Mouse (Mus musculus): Measurements from ENCODE around the gene Nrxn3. TPM values are rescaled to one million over a fixed set of nuclear protein-coding genes. Genes with fewer than 3 reads are reported as not detected.

The Nrxn3 gene
- polyA plus RNA-seq, 1 experiment from 2014 or later, result 87.0 TPM

- Histone ChIP-seq H3K4me2 (ENCODE audit: low read length) (no peak overlapping the region), H3K27ac (ENCODE audit: low read length) (no peak overlapping the region), H3K36me3 (ENCODE audit: control insufficient read depth, insufficient read depth, low read length) (no peaks in the 10 kb centered on the region), H3K27me3 (ENCODE audit: control insufficient read depth, insufficient read depth, low read depth, low read length) (no peaks in the 10 kb centered on the region), H3K4me1 (ENCODE audit: control insufficient read depth, insufficient read depth, low read length) (peaks cover 6% of the 10 kb centered on the region; the same call in 1 of the 2 replicates), H3K9me3 (replicated peaks; ENCODE audit: control insufficient read depth, low read length, poor library complexity, severe bottlenecking) (no peaks in the 10 kb centered on the region), H3K4me3 (ENCODE audit: low read depth, low read length) (no peak overlapping the region), H3K9ac (ENCODE audit: low read depth, low read length) (no peak overlapping the region)
- peak; percentile 70; the same call in 1 of the 2 replicates for ATAC-seq
These were observed 1260.7 kb downstream of the Nrxn3 start for GRCm38 (mm10) chr12:89983399-89983798.

- Histone ChIP-seq H3K9me3 (replicated peaks; ENCODE audit: control insufficient read depth, low read length, poor library complexity, severe bottlenecking) (no peaks in the 10 kb centered on the region), H3K4me3 (ENCODE audit: low read depth, low read length) (no peak overlapping the region), H3K27me3 (ENCODE audit: control insufficient read depth, insufficient read depth, low read depth, low read length) (no peaks in the 10 kb centered on the region), H3K4me2 (ENCODE audit: low read length) (no peak overlapping the region), H3K9ac (ENCODE audit: low read depth, low read length) (no peak overlapping the region), H3K36me3 (ENCODE audit: control insufficient read depth, insufficient read depth, low read length) (no peaks in the 10 kb centered on the region), H3K27ac (ENCODE audit: low read length) (no peak overlapping the region), H3K4me1 (ENCODE audit: control insufficient read depth, insufficient read depth, low read length) (peaks cover 6% of the 10 kb centered on the region; the same call in 1 of the 2 replicates)
- ATAC-seq, result no peak
- WGBS, result 71% methylated on average over 6 of the region's 6 CpGs
These were observed 1263.5 kb downstream of the Nrxn3 start for GRCm38 (mm10) chr12:89986219-89986618.

- Histone ChIP-seq H3K27me3 (ENCODE audit: control insufficient read depth, insufficient read depth, low read depth, low read length) (no peaks in the 10 kb centered on the region), H3K4me1 (ENCODE audit: control insufficient read depth, insufficient read depth, low read length) (no peaks in the 10 kb centered on the region), H3K27ac (ENCODE audit: low read length) (no peak overlapping the region), H3K4me3 (ENCODE audit: low read depth, low read length) (no peak overlapping the region), H3K4me2 (ENCODE audit: low read length) (no peak overlapping the region), H3K36me3 (ENCODE audit: control insufficient read depth, insufficient read depth, low read length) (no peaks in the 10 kb centered on the region), H3K9ac (ENCODE audit: low read depth, low read length) (no peak overlapping the region), H3K9me3 (replicated peaks; ENCODE audit: control insufficient read depth, low read length, poor library complexity, severe bottlenecking) (no peaks in the 10 kb centered on the region)
- no peak for ATAC-seq
- 73% methylated on average over 5 of the region's 5 CpGs for WGBS
These were observed 1270.6 kb downstream of the Nrxn3 start for GRCm38 (mm10) chr12:89993273-89993672.

- Histone ChIP-seq H3K9me3 (replicated peaks; ENCODE audit: control insufficient read depth, low read length, poor library complexity, severe bottlenecking) (no peaks in the 10 kb centered on the region), H3K27me3 (ENCODE audit: control insufficient read depth, insufficient read depth, low read depth, low read length) (no peaks in the 10 kb centered on the region), H3K4me2 (ENCODE audit: low read length) (no peak overlapping the region), H3K4me3 (ENCODE audit: low read depth, low read length) (no peak overlapping the region), H3K4me1 (ENCODE audit: control insufficient read depth, insufficient read depth, low read length) (no peaks in the 10 kb centered on the region), H3K36me3 (ENCODE audit: control insufficient read depth, insufficient read depth, low read length) (no peaks in the 10 kb centered on the region), H3K27ac (ENCODE audit: low read length) (no peak overlapping the region), H3K9ac (ENCODE audit: low read depth, low read length) (no peak overlapping the region)
- no peak for ATAC-seq
- WGBS, result 44% methylated on average over 4 of the region's 4 CpGs
These were observed 1272.7 kb downstream of the Nrxn3 start for GRCm38 (mm10) chr12:89995392-89995791.

GRCm38 (mm10) chr12:90010280-90010679 is 1287.6 kb downstream of the Nrxn3 start:
- Histone ChIP-seq H3K27me3 (ENCODE audit: control insufficient read depth, insufficient read depth, low read depth, low read length) (no peaks in the 10 kb centered on the region), H3K4me1 (ENCODE audit: control insufficient read depth, insufficient read depth, low read length) (no peaks in the 10 kb centered on the region), H3K9ac (ENCODE audit: low read depth, low read length) (no peak overlapping the region), H3K36me3 (ENCODE audit: control insufficient read depth, insufficient read depth, low read length) (no peaks in the 10 kb centered on the region), H3K4me2 (ENCODE audit: low read length) (no peak overlapping the region), H3K9me3 (replicated peaks; ENCODE audit: control insufficient read depth, low read length, poor library complexity, severe bottlenecking) (no peaks in the 10 kb centered on the region), H3K27ac (ENCODE audit: low read length) (no peak overlapping the region), H3K4me3 (ENCODE audit: low read depth, low read length) (no peak overlapping the region)
- WGBS, result 73% methylated on average over 2 of the region's 2 CpGs
- ATAC-seq, result no peak

- ATAC-seq, result no peak
- no peak overlapping the region for H3K27ac ChIP-seq (ENCODE audit: low read length)
- WGBS, result 37% methylated on average over 2 of the region's 2 CpGs
These were observed 1291.3 kb downstream of the Nrxn3 start for GRCm38 (mm10) chr12:90013958-90014357.

GRCm38 (mm10) chr12:90027023-90027422 is 1304.3 kb downstream of the Nrxn3 start:
- H3K9me3 ChIP-seq (replicated peaks; ENCODE audit: control insufficient read depth, low read length, poor library complexity, severe bottlenecking), result no peaks in the 10 kb centered on the region
- no peak overlapping the region for H3K9ac ChIP-seq (ENCODE audit: low read depth, low read length)
- ATAC-seq, result no peak; the same call in 1 of the 2 replicates
- 46% methylated on average over 3 of the region's 3 CpGs for WGBS
- H3K27ac ChIP-seq (ENCODE audit: low read length), result no peak overlapping the region
- H3K4me3 ChIP-seq (ENCODE audit: low read depth, low read length), result no peak overlapping the region
- H3K36me3 ChIP-seq (ENCODE audit: control insufficient read depth, insufficient read depth, low read length), result no peaks in the 10 kb centered on the region
- no peaks in the 10 kb centered on the region for H3K27me3 ChIP-seq (ENCODE audit: control insufficient read depth, insufficient read depth, low read depth, low read length)
- H3K4me2 ChIP-seq (ENCODE audit: low read length), result no peak overlapping the region
- H3K4me1 ChIP-seq (ENCODE audit: control insufficient read depth, insufficient read depth, low read length), result no peaks in the 10 kb centered on the region; the same call in 1 of the 2 replicates

More at GRCm38 (mm10) chr12:90013958-90014357, 1291.3 kb downstream of the Nrxn3 start:
- H3K4me2 ChIP-seq (ENCODE audit: low read length), result no peak overlapping the region
- no peaks in the 10 kb centered on the region for H3K36me3 ChIP-seq (ENCODE audit: control insufficient read depth, insufficient read depth, low read length)
- no peak overlapping the region for H3K4me3 ChIP-seq (ENCODE audit: low read depth, low read length)
- H3K9me3 ChIP-seq (replicated peaks; ENCODE audit: control insufficient read depth, low read length, poor library complexity, severe bottlenecking), result no peaks in the 10 kb centered on the region
- H3K9ac ChIP-seq (ENCODE audit: low read depth, low read length), result no peak overlapping the region
- no peaks in the 10 kb centered on the region for H3K4me1 ChIP-seq (ENCODE audit: control insufficient read depth, insufficient read depth, low read length)
- no peaks in the 10 kb centered on the region for H3K27me3 ChIP-seq (ENCODE audit: control insufficient read depth, insufficient read depth, low read depth, low read length)

GRCm38 (mm10) chr12:90041038-90041437 is 1318.4 kb downstream of the Nrxn3 start:
- no peaks in the 10 kb centered on the region for H3K4me1 ChIP-seq (ENCODE audit: control insufficient read depth, insufficient read depth, low read length)
- H3K27ac ChIP-seq (ENCODE audit: low read length), result no peak overlapping the region
- H3K27me3 ChIP-seq (ENCODE audit: control insufficient read depth, insufficient read depth, low read depth, low read length), result no peaks in the 10 kb centered on the region
- H3K9ac ChIP-seq (ENCODE audit: low read depth, low read length), result no peak overlapping the region
- no peaks in the 10 kb centered on the region for H3K9me3 ChIP-seq (replicated peaks; ENCODE audit: control insufficient read depth, low read length, poor library complexity, severe bottlenecking)
- WGBS, result 50% methylated on average over 1 of the region's 1 CpGs
- H3K4me2 ChIP-seq (ENCODE audit: low read length), result no peak overlapping the region
- H3K4me3 ChIP-seq (ENCODE audit: low read depth, low read length), result no peak overlapping the region
- no peak for ATAC-seq
- no peaks in the 10 kb centered on the region for H3K36me3 ChIP-seq (ENCODE audit: control insufficient read depth, insufficient read depth, low read length)

- WGBS, result 94% methylated on average over 5 of the region's 5 CpGs
- Histone ChIP-seq H3K27me3 (ENCODE audit: control insufficient read depth, insufficient read depth, low read depth, low read length) (no peaks in the 10 kb centered on the region), H3K9ac (ENCODE audit: low read depth, low read length) (no peak overlapping the region), H3K4me2 (ENCODE audit: low read length) (no peak overlapping the region), H3K9me3 (replicated peaks; ENCODE audit: control insufficient read depth, low read length, poor library complexity, severe bottlenecking) (no peaks in the 10 kb centered on the region), H3K27ac (ENCODE audit: low read length) (no peak overlapping the region), H3K4me1 (ENCODE audit: control insufficient read depth, insufficient read depth, low read length) (no peaks in the 10 kb centered on the region), H3K4me3 (ENCODE audit: low read depth, low read length) (no peak overlapping the region), H3K36me3 (ENCODE audit: control insufficient read depth, insufficient read depth, low read length) (no peaks in the 10 kb centered on the region)
- ATAC-seq, result no peak
These were observed 1333.6 kb downstream of the Nrxn3 start for GRCm38 (mm10) chr12:90056256-90056655.
